Mouse (Mus musculus): ENCODE results near the gene Serhl. TPM values are rescaled to one million over a fixed set of nuclear protein-coding genes. Genes with fewer than 3 reads are reported as not detected.

Gene Serhl
- polyA plus RNA-seq, 1 experiment from 2014 or later, result 45.6 TPM

GRCm38 (mm10) chr15:83145541-83145940 is 56.2 kb downstream of the Serhl start:
- Histone ChIP-seq H3K9ac (ENCODE audit: low read length) (no peak overlapping the region), H3K27me3 (ENCODE audit: control insufficient read depth, insufficient read depth, low read length) (no peaks in the 10 kb centered on the region), H3K9me3 (ENCODE audit: control insufficient read depth, low read length) (no peaks in the 10 kb centered on the region), H3K36me3 (ENCODE audit: control insufficient read depth, insufficient read depth, low read length) (peaks cover 5% of the 10 kb centered on the region; the same call in 1 of the 2 replicates), H3K27ac (replicated peaks; ENCODE audit: low read depth, low read length) (no peak overlapping the region), H3K4me3 (ENCODE audit: low read depth, low read length) (no peak overlapping the region), H3K4me1 (ENCODE audit: control insufficient read depth, insufficient read depth, low read length) (peaks cover 5% of the 10 kb centered on the region), H3K4me2 (ENCODE audit: low read depth, severe bottlenecking) (no peak overlapping the region)
- 94% methylated on average over 6 of the region's 6 CpGs for WGBS
- no peak for ATAC-seq (ENCODE audit: insufficient number of reproducible peaks, low FRiP score, low TSS enrichment, low read depth)
- DNase-seq (ENCODE audit: low spot score), result no peak

GRCm38 (mm10) chr15:83148395-83148794 is 59.1 kb downstream of the Serhl start:
- ATAC-seq (ENCODE audit: insufficient number of reproducible peaks, low FRiP score, low TSS enrichment, low read depth), result no peak
- 4% methylated on average over 21 of the region's 21 CpGs for WGBS

GRCm38 (mm10) chr15:83148801-83149195 is 59.5 kb downstream of the Serhl start:
- Histone ChIP-seq H3K36me3 (ENCODE audit: control insufficient read depth, insufficient read depth, low read length) (peaks cover 5% of the 10 kb centered on the region; the same call in 1 of the 2 replicates), H3K4me2 (ENCODE audit: low read depth, severe bottlenecking) (peak overlapping the region; percentile 79), H3K27me3 (ENCODE audit: control insufficient read depth, insufficient read depth, low read length) (no peaks in the 10 kb centered on the region), H3K27ac (replicated peaks; ENCODE audit: low read depth, low read length) (peak overlapping the region; percentile 94), H3K9me3 (ENCODE audit: control insufficient read depth, low read length) (no peaks in the 10 kb centered on the region), H3K9ac (ENCODE audit: low read length) (peak overlapping the region; percentile 97), H3K4me1 (ENCODE audit: control insufficient read depth, insufficient read depth, low read length) (peaks cover 5% of the 10 kb centered on the region), H3K4me3 (ENCODE audit: low read depth, low read length) (peak overlapping the region; percentile 94)
- under 1% methylated on average over 41 of the region's 41 CpGs for WGBS
- DNase-seq (ENCODE audit: low spot score), result no peak
- ATAC-seq (ENCODE audit: insufficient number of reproducible peaks, low FRiP score, low TSS enrichment, low read depth), result peak; percentile 68

More at GRCm38 (mm10) chr15:83148395-83148794, 59.1 kb downstream of the Serhl start:
- peak overlapping the region; percentile 94 for H3K4me3 ChIP-seq (ENCODE audit: low read depth, low read length)
- H3K4me1 ChIP-seq (ENCODE audit: control insufficient read depth, insufficient read depth, low read length), result peaks cover 5% of the 10 kb centered on the region
- no peak for DNase-seq (ENCODE audit: low spot score)
- peaks cover 5% of the 10 kb centered on the region; the same call in 1 of the 2 replicates for H3K36me3 ChIP-seq (ENCODE audit: control insufficient read depth, insufficient read depth, low read length)
- no peaks in the 10 kb centered on the region for H3K27me3 ChIP-seq (ENCODE audit: control insufficient read depth, insufficient read depth, low read length)
- peak overlapping the region; percentile 94 for H3K27ac ChIP-seq (replicated peaks; ENCODE audit: low read depth, low read length)
- H3K9me3 ChIP-seq (ENCODE audit: control insufficient read depth, low read length), result no peaks in the 10 kb centered on the region
- peak overlapping the region; percentile 79 for H3K4me2 ChIP-seq (ENCODE audit: low read depth, severe bottlenecking)
- H3K9ac ChIP-seq (ENCODE audit: low read length), result peak overlapping the region; percentile 97

GRCm38 (mm10) chr15:83149196-83150072 is 60.1 kb downstream of the Serhl start, which contains the start of gene Poldip3:
Gene Poldip3 (minus strand): TSS chr15:83149384.
- H3K4me3 ChIP-seq (ENCODE audit: low read depth, low read length), result peak within 1 kb of the TSS; percentile 94
- DNase-seq (ENCODE audit: low spot score) (peak; percentile 98), ATAC-seq (ENCODE audit: insufficient number of reproducible peaks, low FRiP score, low TSS enrichment, low read depth) (peak; percentile 92)
- H3K4me1 ChIP-seq (ENCODE audit: control insufficient read depth, insufficient read depth, low read length), result peaks cover 5% of the 10 kb centered on the region
- H3K4me2 ChIP-seq (ENCODE audit: low read depth, severe bottlenecking), result peak within 1 kb of the TSS; percentile 79
- H3K36me3 ChIP-seq (ENCODE audit: control insufficient read depth, insufficient read depth, low read length), result peaks cover 5% of the 10 kb centered on the region; the same call in 1 of the 2 replicates
- WGBS, result under 1% methylated on average over 56 of the region's 56 CpGs
- H3K9ac ChIP-seq (ENCODE audit: low read length), result peak within 1 kb of the TSS; percentile 97
- H3K9me3 ChIP-seq (ENCODE audit: control insufficient read depth, low read length), result no peaks in the 10 kb centered on the region
- peak within 1 kb of the TSS; percentile 94 for H3K27ac ChIP-seq (replicated peaks; ENCODE audit: low read depth, low read length)
- no peaks in the 10 kb centered on the region for H3K27me3 ChIP-seq (ENCODE audit: control insufficient read depth, insufficient read depth, low read length)

GRCm38 (mm10) chr15:83150073-83150442 is 60.8 kb downstream of the Serhl start:
- no peaks in the 10 kb centered on the region for H3K27me3 ChIP-seq (ENCODE audit: control insufficient read depth, insufficient read depth, low read length)
- H3K9me3 ChIP-seq (ENCODE audit: control insufficient read depth, low read length), result no peaks in the 10 kb centered on the region
- ATAC-seq (ENCODE audit: insufficient number of reproducible peaks, low FRiP score, low TSS enrichment, low read depth) (no peak), DNase-seq (ENCODE audit: low spot score) (no peak)
- H3K4me1 ChIP-seq (ENCODE audit: control insufficient read depth, insufficient read depth, low read length), result peaks cover 5% of the 10 kb centered on the region
- H3K27ac ChIP-seq (replicated peaks; ENCODE audit: low read depth, low read length), result peak overlapping the region; percentile 75
- peaks cover 5% of the 10 kb centered on the region; the same call in 1 of the 2 replicates for H3K36me3 ChIP-seq (ENCODE audit: control insufficient read depth, insufficient read depth, low read length)
- no peak overlapping the region for H3K4me3 ChIP-seq (ENCODE audit: low read depth, low read length)
- peak overlapping the region; percentile 34 for H3K4me2 ChIP-seq (ENCODE audit: low read depth, severe bottlenecking)
- H3K9ac ChIP-seq (ENCODE audit: low read length), result no peak overlapping the region
- WGBS, result 31% methylated on average over 3 of the region's 3 CpGs

GRCm38 (mm10) chr15:83150694-83151093 is 61.4 kb downstream of the Serhl start:
- Histone ChIP-seq H3K9ac (ENCODE audit: low read length) (no peak overlapping the region), H3K27me3 (ENCODE audit: control insufficient read depth, insufficient read depth, low read length) (no peaks in the 10 kb centered on the region), H3K27ac (replicated peaks; ENCODE audit: low read depth, low read length) (0 out of 2 replicates have a peak overlapping the region, but pooled peaks have one; percentile 5), H3K4me1 (ENCODE audit: control insufficient read depth, insufficient read depth, low read length) (peaks cover 5% of the 10 kb centered on the region), H3K4me3 (ENCODE audit: low read depth, low read length) (no peak overlapping the region), H3K36me3 (ENCODE audit: control insufficient read depth, insufficient read depth, low read length) (peaks cover 5% of the 10 kb centered on the region; the same call in 1 of the 2 replicates), H3K9me3 (ENCODE audit: control insufficient read depth, low read length) (no peaks in the 10 kb centered on the region), H3K4me2 (ENCODE audit: low read depth, severe bottlenecking) (no peak overlapping the region)
- ATAC-seq (ENCODE audit: insufficient number of reproducible peaks, low FRiP score, low TSS enrichment, low read depth) (no peak), DNase-seq (ENCODE audit: low spot score) (no peak)
- WGBS, result 86% methylated on average over 4 of the region's 4 CpGs

GRCm38 (mm10) chr15:83154309-83154708 is 65.0 kb downstream of the Serhl start:
- H3K27me3 ChIP-seq (ENCODE audit: control insufficient read depth, insufficient read depth, low read length), result no peaks in the 10 kb centered on the region
- peaks cover 2% of the 10 kb centered on the region; the same call in 1 of the 2 replicates for H3K36me3 ChIP-seq (ENCODE audit: control insufficient read depth, insufficient read depth, low read length)
- no peak overlapping the region for H3K27ac ChIP-seq (replicated peaks; ENCODE audit: low read depth, low read length)
- WGBS, result 94% methylated on average over 7 of the region's 7 CpGs
- no peak overlapping the region for H3K4me3 ChIP-seq (ENCODE audit: low read depth, low read length)
- no peak overlapping the region for H3K9ac ChIP-seq (ENCODE audit: low read length)
- DNase-seq (ENCODE audit: low spot score), result no peak
- ATAC-seq (ENCODE audit: insufficient number of reproducible peaks, low FRiP score, low TSS enrichment, low read depth), result no peak
- H3K4me1 ChIP-seq (ENCODE audit: control insufficient read depth, insufficient read depth, low read length), result no peaks in the 10 kb centered on the region
- H3K4me2 ChIP-seq (ENCODE audit: low read depth, severe bottlenecking), result no peak overlapping the region
- no peaks in the 10 kb centered on the region for H3K9me3 ChIP-seq (ENCODE audit: control insufficient read depth, low read length)

GRCm38 (mm10) chr15:83155672-83156419 is 66.5 kb downstream of the Serhl start:
- Histone ChIP-seq H3K9me3 (ENCODE audit: control insufficient read depth, low read length) (no peaks in the 10 kb centered on the region), H3K4me2 (ENCODE audit: low read depth, severe bottlenecking) (no peak overlapping the region), H3K27ac (replicated peaks; ENCODE audit: low read depth, low read length) (no peak overlapping the region), H3K27me3 (ENCODE audit: control insufficient read depth, insufficient read depth, low read length) (no peaks in the 10 kb centered on the region), H3K9ac (ENCODE audit: low read length) (no peak overlapping the region; the same call in 1 of the 2 replicates), H3K4me1 (ENCODE audit: control insufficient read depth, insufficient read depth, low read length) (no peaks in the 10 kb centered on the region), H3K36me3 (ENCODE audit: control insufficient read depth, insufficient read depth, low read length) (peaks cover 11% of the 10 kb centered on the region; the same call in 1 of the 2 replicates), H3K4me3 (ENCODE audit: low read depth, low read length) (no peak overlapping the region)
- DNase-seq (ENCODE audit: low spot score), result no peak
- WGBS, result 73% methylated on average over 6 of the region's 6 CpGs
- no peak for ATAC-seq (ENCODE audit: insufficient number of reproducible peaks, low FRiP score, low TSS enrichment, low read depth)

Measured in limb, embryonic 11.5 days (tissue).